Mouse (Mus musculus): ENCODE data around the gene Luc7l. TPM values are rescaled to one million over a fixed set of nuclear protein-coding genes. Genes with fewer than 3 reads are reported as not detected.
A peak's percentile ranks its signal among the peaks of the same experiment; 100 is the strongest.
"Not testable (repeated sequence)": the region's sequence is repeated elsewhere in the genome, so short reads cannot be mapped to it uniquely, and the experiment has no call there.

The Luc7l gene
- total RNA-seq, 2 experiments from 2014 or later, result 78.1 to 84.7 TPM

DNA sequence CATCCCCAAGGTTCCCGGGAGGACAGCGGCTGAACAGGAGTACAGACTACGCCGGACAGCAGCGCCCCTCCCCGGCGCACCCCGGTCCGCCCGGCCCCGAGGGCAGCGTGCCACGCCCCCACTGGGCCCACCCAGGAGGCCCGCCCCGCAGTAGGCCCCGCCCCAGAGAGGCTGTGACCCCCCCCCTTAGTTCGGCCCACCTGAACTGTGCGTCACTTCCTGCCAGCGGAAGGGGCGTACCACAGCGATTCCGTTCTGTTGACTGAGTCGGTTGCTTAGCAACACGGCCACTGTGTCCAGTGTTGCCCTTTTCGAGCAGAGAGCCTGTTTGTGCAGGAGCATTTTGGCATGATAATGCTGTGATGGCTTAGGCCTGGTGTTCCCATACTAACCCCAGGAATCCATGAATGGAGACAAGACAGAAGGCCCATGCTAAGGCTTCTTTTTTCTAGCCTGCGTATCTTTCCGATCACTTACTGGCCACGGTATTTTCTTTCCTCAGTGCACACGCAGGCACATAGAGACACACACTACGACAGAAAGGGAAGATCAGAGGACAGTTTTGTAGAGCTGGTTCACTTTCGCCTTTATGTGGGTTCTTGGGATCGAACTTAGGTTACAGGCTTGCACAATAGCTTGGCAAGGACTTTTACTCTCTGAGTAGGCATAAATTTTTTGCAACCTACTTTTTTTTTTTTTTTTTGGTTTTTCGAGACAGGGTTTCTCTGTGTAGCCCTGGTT, 8.4 kb upstream of the Luc7l start, which contains the start of gene Fam234a:
TSS of gene Fam234a (minus strand) at position 142 of the 741 bp plus-strand sequence.
- peak; percentile 93 to 96 for DNase-seq (ENCODE audit: low spot score in 2 of 2)
- intact Hi-C loops (cut with DNase I), result loop anchor here (1.0 to 5.0 kb wide), 3 partner anchors 8 to 107 kb away; partner anchors contain the start of genes Axin1, Luc7l and Rgs11

- intact Hi-C loops (cut with DNase I), result loop anchor here (1.0 to 10.0 kb wide), 2 partner anchors 8 to 953 kb away; partner anchors contain the start of genes Fam234a and Lemd2
- DNase-seq (ENCODE audit: low spot score in 2 of 2), result no peak
Measured at GRCm38 (mm10) chr17:26251886-26252538, 684 bp upstream of the Luc7l start.

GRCm38 (mm10) chr17:26253399-26253798, 703 bp downstream of the Luc7l start:
- DNase-seq (ENCODE audit: low spot score in 2 of 2), result no peak
- intact Hi-C loops (cut with DNase I), result loop anchor here (10.0 kb wide), 1 partner anchor 951 kb away; the partner anchor contains the start of gene Lemd2

GRCm38 (mm10) chr17:26255313-26255712, 2.6 kb downstream of the Luc7l start:
- intact Hi-C loops (cut with DNase I), result loop anchor here (10.0 kb wide), 1 partner anchor 949 kb away; the partner anchor contains the start of gene Lemd2

DNA sequence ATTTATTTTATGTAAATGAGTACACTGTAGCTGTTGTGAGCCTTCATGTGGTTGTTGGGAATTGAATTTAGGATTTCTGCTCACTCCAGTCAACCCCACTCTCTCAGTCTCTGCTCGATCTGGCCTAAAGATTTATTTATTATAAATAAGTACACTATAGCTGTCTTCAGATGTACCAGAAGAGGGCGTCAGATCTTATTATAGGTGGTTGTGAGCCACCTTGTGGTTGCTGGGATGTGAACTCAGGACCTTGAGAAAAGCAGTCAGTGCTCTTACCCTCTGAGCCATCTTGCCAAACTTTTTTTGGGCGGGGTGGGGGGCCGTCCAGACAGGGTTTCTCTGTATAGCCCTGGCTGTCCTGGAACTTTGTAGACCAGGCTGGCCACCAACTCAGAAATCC, 9.1 kb downstream of the Luc7l start:
- intact Hi-C loops (cut with DNase I), result no loop called here
- no peak for DNase-seq (ENCODE audit: low spot score in 2 of 2)

More at GRCm38 (mm10) chr17:26255313-26255712, 2.6 kb downstream of the Luc7l start:
- no peak for DNase-seq (ENCODE audit: low spot score in 2 of 2)

DNA sequence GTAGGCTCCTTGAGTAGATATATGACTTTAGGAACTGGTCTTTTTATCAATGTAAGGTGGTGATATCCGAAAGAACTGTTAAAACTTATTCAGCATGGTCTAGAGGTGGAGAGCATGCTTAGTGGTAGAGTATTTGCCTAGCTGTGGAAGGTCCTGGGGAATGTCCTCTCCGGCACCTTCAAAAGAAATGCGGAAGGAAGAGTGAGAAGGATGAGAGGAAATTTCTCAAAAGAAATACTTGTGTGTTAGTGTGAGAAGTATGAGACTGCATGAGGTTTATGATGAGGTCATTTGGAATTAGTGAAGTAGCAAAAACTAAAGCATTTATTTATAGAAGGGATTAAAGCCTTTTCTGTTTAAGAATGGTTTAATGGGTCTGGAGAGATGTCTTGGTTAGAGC, 9.7 kb downstream of the Luc7l start:
- intact Hi-C loops (cut with DNase I), result no loop called here
- no peak for DNase-seq (ENCODE audit: low spot score in 2 of 2)

DNA sequence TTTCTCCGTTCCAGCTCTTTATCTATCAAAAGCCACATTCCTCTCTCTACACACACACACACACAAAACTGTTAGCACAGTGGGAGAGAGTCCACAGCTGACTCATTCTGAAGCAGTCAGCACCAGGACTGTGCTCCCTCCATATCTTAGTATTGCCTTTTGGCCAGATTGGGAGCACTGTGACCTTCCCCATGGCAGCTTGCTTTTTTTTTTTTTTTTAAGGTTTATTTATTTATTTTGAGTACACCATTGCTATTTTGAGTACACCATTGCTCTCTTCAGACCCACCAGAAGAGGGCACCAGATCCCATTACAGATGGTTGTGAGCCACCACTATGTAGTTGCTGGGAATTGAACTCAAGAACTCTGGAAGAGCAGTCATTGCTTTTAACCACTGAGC, 16.2 kb downstream of the Luc7l start:
- intact Hi-C loops (cut with DNase I), result no loop called here
- DNase-seq (ENCODE audit: low spot score in 2 of 2), result no peak

- DNase-seq (ENCODE audit: low spot score in 2 of 2); intact Hi-C loops (cut with DNase I): not testable (repeated sequence)
Measured at GRCm38 (mm10) chr17:26269577-26269976, 16.9 kb downstream of the Luc7l start.

DNA sequence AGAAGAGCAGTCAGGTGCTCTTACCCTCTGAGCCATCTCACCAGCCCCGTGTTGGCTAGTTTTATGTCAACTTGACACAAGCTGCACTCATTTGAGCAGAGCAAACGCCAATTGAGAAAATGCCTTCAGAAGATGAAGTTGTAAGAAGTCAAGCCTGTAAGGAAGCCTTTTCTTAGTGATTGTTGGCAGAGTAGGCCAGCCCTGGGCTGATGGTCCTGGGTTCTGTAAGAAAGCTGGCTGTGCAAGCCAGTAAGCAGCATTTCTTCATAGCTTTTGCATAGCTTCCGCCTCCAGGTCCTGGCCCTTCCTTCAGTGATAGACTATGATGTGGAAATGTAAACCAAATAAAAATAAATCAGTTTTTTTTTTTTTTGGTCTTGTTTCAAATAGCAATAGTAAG, 19.9 kb downstream of the Luc7l start:
- DNase-seq (ENCODE audit: low spot score in 2 of 2), result no peak
- intact Hi-C loops (cut with DNase I), result no loop called here

- DNase-seq (ENCODE audit: low spot score in 2 of 2), result no peak
- intact Hi-C loops (cut with DNase I), result loop anchor here (2.0 kb wide), 1 partner anchor 177 kb away; no protein-coding TSS in a partner anchor
Measured at GRCm38 (mm10) chr17:26275933-26276332, 23.2 kb downstream of the Luc7l start.

DNA sequence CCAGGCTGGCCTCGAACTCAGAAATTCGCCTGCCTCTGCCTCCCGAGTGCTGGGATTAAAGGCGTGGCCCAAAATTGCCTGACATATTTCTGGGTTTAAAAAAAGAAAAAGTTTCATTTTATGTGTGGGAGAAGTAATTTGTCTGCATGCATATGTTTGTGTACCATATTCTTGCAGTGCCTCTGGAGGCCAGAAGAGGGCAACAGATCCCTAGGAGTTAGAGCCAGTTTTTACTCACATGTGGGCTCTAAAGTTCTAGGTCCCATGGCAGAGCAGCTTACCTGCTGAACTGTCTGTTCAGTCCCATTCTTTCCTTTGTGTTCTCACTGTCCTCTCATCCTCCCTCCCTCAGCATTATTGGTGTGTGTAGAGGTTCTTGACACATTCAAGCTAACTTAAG, 24.0 kb downstream of the Luc7l start:
- intact Hi-C loops (cut with DNase I), result loop anchor here (2.0 kb wide), 1 partner anchor 176 kb away; no protein-coding TSS in a partner anchor
- DNase-seq (ENCODE audit: low spot score in 2 of 2), result peak in 1 of 2 experiments; percentile 41

DNA sequence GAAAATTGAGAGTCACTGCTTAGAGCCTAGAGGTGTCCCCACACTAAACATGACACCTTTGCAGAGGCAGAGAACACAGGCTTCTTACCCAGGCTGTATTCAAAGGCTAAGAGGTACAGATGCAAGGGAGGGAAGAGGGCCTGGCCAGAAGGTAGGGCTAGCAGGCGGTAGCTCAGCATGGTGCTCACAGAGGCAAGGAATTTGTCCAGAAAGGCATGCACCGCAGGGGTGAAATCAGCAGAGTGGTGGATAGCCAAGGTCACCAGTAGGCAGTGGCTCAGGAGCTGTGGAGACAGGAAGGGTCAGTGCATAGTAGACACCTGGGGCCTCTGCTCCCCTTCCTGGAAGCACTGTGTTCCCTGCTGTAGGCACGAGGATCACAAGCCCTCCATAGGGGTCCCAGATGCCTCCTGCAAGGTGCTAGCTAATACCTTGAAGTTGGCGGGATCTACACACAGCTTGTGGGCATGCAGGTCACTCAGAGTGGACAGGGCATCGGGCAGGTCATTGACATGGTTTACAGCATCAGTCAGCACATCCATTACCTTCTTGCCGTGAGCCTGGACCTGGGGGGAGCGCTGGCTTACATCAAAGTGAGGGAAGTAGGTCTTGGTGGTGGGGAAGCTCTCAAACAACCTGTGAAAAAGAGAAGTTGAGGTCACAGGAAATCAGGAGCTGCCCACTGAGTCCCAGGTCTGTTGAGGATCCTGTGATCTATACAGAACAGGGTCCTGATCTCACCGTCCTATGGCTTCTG, 33.7 kb downstream of the Luc7l start:
- no peak for DNase-seq (ENCODE audit: low spot score in 2 of 2)
- intact Hi-C loops (cut with DNase I), result no loop called here

GRCm38 (mm10) chr17:26289475-26289874, 36.8 kb downstream of the Luc7l start:
- DNase-seq (ENCODE audit: low spot score in 2 of 2), result no peak
- intact Hi-C loops (cut with DNase I), result no loop called here

DNA sequence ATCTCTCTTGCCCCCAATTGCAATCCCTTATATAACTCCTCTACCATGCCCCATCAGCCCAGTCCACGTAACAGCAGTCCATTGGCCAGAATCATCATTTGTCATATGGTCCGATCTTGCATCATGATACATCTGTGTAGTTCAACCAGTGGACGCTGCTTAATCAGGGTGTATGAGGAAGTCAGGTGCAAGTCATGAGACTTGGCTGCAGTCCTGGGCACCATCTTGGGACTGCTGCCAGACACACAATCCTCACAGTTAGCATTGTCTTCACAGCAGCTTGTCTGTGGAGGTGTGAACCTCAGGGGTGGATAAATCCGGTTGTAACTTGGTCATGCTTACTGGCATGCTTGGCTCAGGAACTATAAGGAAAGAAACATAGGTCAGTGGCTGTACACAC, 45.6 kb downstream of the Luc7l start:
- DNase-seq (ENCODE audit: low spot score in 2 of 2); intact Hi-C loops (cut with DNase I): not testable (repeated sequence)

GRCm38 (mm10) chr17:26314291-26314690, 61.6 kb downstream of the Luc7l start:
- intact Hi-C loops (cut with DNase I), result loop anchor here (1.0 to 2.0 kb wide), 2 partner anchors 57 to 138 kb away; no protein-coding TSS in a partner anchor

GRCm38 (mm10) chr17:26315474-26315873, 62.8 kb downstream of the Luc7l start:
- DNase-seq (ENCODE audit: low spot score in 2 of 2), result no peak
- intact Hi-C loops (cut with DNase I), result loop anchor here (2.0 kb wide), 1 partner anchor 55 kb away; no protein-coding TSS in a partner anchor

More at GRCm38 (mm10) chr17:26314291-26314690, 61.6 kb downstream of the Luc7l start:
- DNase-seq (ENCODE audit: low spot score in 2 of 2), result peak; percentile 80 to 86

DNA sequence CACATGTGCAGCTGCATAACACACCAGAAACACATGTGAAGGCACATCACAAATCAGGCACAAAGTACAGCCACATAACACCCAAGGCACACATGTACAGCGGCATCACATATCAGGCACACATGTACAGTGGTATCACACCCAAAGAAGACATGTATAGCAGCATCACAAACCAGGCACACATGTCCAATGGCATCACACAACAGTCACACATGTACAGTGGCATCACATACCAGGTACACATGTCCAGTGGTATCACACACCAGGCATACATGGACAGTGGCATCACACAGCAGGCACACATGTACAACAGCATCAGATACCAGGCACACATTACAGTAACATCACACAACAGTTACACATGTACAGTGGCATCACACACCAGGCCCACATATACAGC, 65.7 kb downstream of the Luc7l start:
- DNase-seq (ENCODE audit: low spot score in 2 of 2), result no peak
- intact Hi-C loops (cut with DNase I), result no loop called here
